Mouse (Mus musculus) kidney, postnatal 0 days (tissue): ENCODE results near the gene Prm2. TPM values are rescaled to one million over a fixed set of nuclear protein-coding genes. Genes with fewer than 3 reads are reported as not detected.

Experiments
- ATAC-seq: fragments of 200-750 bp; cut with Nextera tagmentation; replicated peaks from 2 replicates; pipeline ENCODE4 v1.8.0; 2017; ENCODE audit warnings: low read depth, moderate number of reproducible peaks, moderate TSS enrichment, moderate library complexity; ENCODE audit not compliant: low FRiP score
- DNase-seq: peaks from one replicate; pipeline ENCODE4 v3.0.0-alpha.2; 2016; ENCODE audit warnings: low spot score
- H3K27ac ChIP-seq: fragments of 300-500 bp; sonication (generic); 2 replicates; pipeline ENCODE4 v1.5.1; 2014; ENCODE audit warnings: mild to moderate bottlenecking
- H3K27me3 ChIP-seq: fragments of 300-500 bp; sonication (generic); 2 replicates; pipeline ENCODE4 v1.6.1; 2014; ENCODE audit warnings: low read length, mixed read lengths; ENCODE audit not compliant: insufficient read depth
- H3K36me3 ChIP-seq: fragments of 300-500 bp; sonication (generic); 2 replicates; pipeline ENCODE4 v1.6.1; 2014; ENCODE audit warnings: low read length, mixed read lengths; ENCODE audit not compliant: insufficient read depth
- H3K4me1 ChIP-seq: fragments of 300-500 bp; sonication (generic); replicated peaks from 2 replicates; pipeline ENCODE4 v1.6.1; 2014; ENCODE audit warnings: antibody characterized with exemption, low read length, mixed read lengths; ENCODE audit not compliant: insufficient read depth
- H3K4me2 ChIP-seq: fragments of 300-500 bp; sonication (generic); 2 replicates; pipeline ENCODE4 v1.6.1; 2014; ENCODE audit warnings: mild to moderate bottlenecking, low read length, moderate library complexity, mixed read lengths
- H3K4me3 ChIP-seq: fragments of 300-500 bp; sonication (generic); replicated peaks from 2 replicates; pipeline ENCODE4 v1.5.1; 2014; ENCODE audit warnings: low read depth, low read length
- H3K9ac ChIP-seq: fragments of 300-500 bp; sonication (generic); 2 replicates; pipeline ENCODE4 v1.6.1; 2014; ENCODE audit warnings: low read depth, low read length
- H3K9me3 ChIP-seq: fragments of 300-500 bp; sonication (generic); replicated peaks from 2 replicates; pipeline ENCODE4 v1.6.1; 2016; ENCODE audit warnings: low read length, inconsistent platforms, mixed read lengths
- CTCF ChIP-seq: IDR thresholded peaks from 2 replicates; pipeline ENCODE4 v1.5.1; 2016; ENCODE audit warnings: antibody characterized with exemption, low read depth, mild to moderate bottlenecking, moderate library complexity
- WGBS: fragments of 180-500 bp; shearing (Covaris S2); extraction: QIAGEN DNeasy Blood & Tissue Kit; methylation state at CpG from one replicate; pipeline ENCODE4 v1.1.7; 2014; 5-methylcytosine and 5-hydroxymethylcytosine counted together
- polyA plus RNA-seq: library from polyadenylated mRNA; unstranded; fragments of >200 nt; fragmentation: Nextera tagmentation; extraction: Ambion mirVana; gene quantifications from 2 replicates; pipeline ENCODE4 v1.2.1, GENCODE M21; 2015

The Prm2 gene
- polyA plus RNA-seq, 1 experiment from 2014 or later = not detected

GRCm38 (mm10) chr16:10749824-10750223 is 46.1 kb downstream of the Prm2 start:
- Histone ChIP-seq H3K9me3 (no peaks in the 10 kb centered on the region), H3K27me3 (no peaks in the 10 kb centered on the region), H3K9ac (no peak overlapping the region), H3K36me3 (no peaks in the 10 kb centered on the region), H3K4me1 (no peaks in the 10 kb centered on the region), H3K4me2 (no peak overlapping the region), H3K27ac (no peak overlapping the region), H3K4me3 (no peak overlapping the region)
- 48% methylated on average over 7 of the region's 7 CpGs for WGBS
- TF ChIP-seq CTCF = no peak
- DNase-seq = no peak
- no peak for ATAC-seq

- TF ChIP-seq CTCF = no peak
- 53% methylated on average over 7 of the region's 7 CpGs for WGBS
- Histone ChIP-seq H3K4me1 (no peaks in the 10 kb centered on the region), H3K27ac (no peak overlapping the region), H3K27me3 (no peaks in the 10 kb centered on the region), H3K4me2 (no peak overlapping the region), H3K36me3 (no peaks in the 10 kb centered on the region), H3K9me3 (no peaks in the 10 kb centered on the region), H3K9ac (no peak overlapping the region), H3K4me3 (no peak overlapping the region)
- DNase-seq (no peak), ATAC-seq (no peak)
Observed at GRCm38 (mm10) chr16:10749226-10749625, 46.7 kb downstream of the Prm2 start.

Other genes with a start within 250 kb of the Prm2 start
- gene Socs1, start 10.6 kb downstream of the Prm2 start, polyA plus RNA-seq = 7.4 and 7.8 TPM in 2 replicates
- gene Tnp2, start 7.5 kb downstream of the Prm2 start, polyA plus RNA-seq = not detected in 2 replicates
- not detected in 2 replicates for gene Prm3, start 5.2 kb downstream of the Prm2 start, polyA plus RNA-seq
- gene Prm1, start 9.7 kb upstream of the Prm2 start, polyA plus RNA-seq = not detected in 2 replicates
- not detected in 2 replicates for gene Gm11172, start 16.8 kb upstream of the Prm2 start, polyA plus RNA-seq
- gene Rmi2, start 38.9 kb upstream of the Prm2 start, polyA plus RNA-seq = 1.6 and 2.5 TPM in 2 replicates